Mouse (Mus musculus) neutrophil, adult 5-6 weeks (primary cell): ENCODE data around the gene Sec23a. TPM values are rescaled to one million over a fixed set of nuclear protein-coding genes. Genes with fewer than 3 reads are reported as not detected.
"Not testable (repeated sequence)": the region's sequence is repeated elsewhere in the genome, so short reads cannot be mapped to it uniquely, and the experiment has no call there.

Experiments
- ATAC-seq: fragments of 151-379, 151-347 bp; 2 replicates; pipeline ENCODE4 v1.8.0; 2017; ENCODE audit warnings: mild to moderate bottlenecking, moderate TSS enrichment; ENCODE audit not compliant: insufficient number of reproducible peaks, poor library complexity, low FRiP score, severe bottlenecking; ENCODE audit errors: extremely low read depth
- total RNA-seq: library from RNA; stranded (forward); fragments of 200-1000 nt; gene quantifications from 2 replicates; pipeline ENCODE4 v1.2.3, GENCODE M21; 2017

The Sec23a gene
- 22.6 and 31.1 TPM in 2 replicates for total RNA-seq

GRCm38 (mm10) chr12:59011844-59012709 is at the start of gene Sec23a:
Gene Sec23a (minus strand): TSS chr12:59012017.
- ATAC-seq, result peak; percentile 94

- ATAC-seq, result peak; percentile 85
These were observed 49.3 kb upstream of the Sec23a start, which contains the start of gene Trappc6b for GRCm38 (mm10) chr12:59060993-59061595. Gene Trappc6b (minus strand): TSS chr12:59061472.

DNA sequence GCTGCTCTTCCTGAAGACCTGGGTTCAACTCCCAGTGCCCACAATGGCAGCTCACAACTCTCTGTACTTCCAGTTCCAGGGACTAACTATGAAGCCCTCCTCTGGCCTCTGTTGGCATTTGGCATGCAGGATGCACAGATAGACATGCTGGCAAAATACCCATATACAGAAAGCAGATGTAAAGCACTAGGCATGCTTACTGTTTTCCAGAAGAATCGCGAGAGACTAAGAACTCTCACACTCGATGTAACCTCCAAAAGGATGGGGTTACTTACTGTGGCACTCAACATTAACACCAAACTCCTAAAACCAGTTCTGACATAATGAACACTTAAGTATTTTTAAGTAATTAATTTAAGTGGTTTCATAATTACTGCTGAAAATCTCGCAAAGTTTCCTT is 48.5 kb upstream of the Sec23a start:
- ATAC-seq, result no peak

DNA sequence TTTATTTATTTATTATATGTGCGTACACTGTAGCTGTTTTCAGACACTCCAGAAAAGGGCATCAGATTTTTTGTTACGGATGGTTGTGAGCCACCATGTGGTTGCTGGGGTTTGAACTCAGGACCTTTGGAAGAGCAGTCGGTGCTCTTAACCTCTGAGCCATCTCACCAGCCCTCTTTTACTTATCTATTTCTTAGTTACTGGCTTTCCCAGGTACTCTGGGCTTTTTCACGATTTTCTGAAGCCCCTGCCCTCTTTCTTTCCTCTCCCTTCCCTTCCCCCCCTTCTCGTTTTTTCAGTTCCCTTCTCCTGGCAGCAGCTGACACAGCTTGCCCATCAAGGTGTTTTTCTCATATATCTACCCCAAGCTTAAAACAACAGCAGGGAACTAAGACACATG is 46.4 kb upstream of the Sec23a start:
- not testable (repeated sequence) for ATAC-seq

- ATAC-seq, result no peak
These were observed 44.4 kb upstream of the Sec23a start for GRCm38 (mm10) chr12:59056222-59056621.

GRCm38 (mm10) chr12:59055196-59055850 is 43.5 kb upstream of the Sec23a start:
- no peak for ATAC-seq

GRCm38 (mm10) chr12:59053976-59054375 is 42.2 kb upstream of the Sec23a start:
- ATAC-seq, result no peak

- ATAC-seq, result no peak
These were observed 41.3 kb upstream of the Sec23a start for GRCm38 (mm10) chr12:59053166-59053565.

- ATAC-seq, result no peak
These were observed 40.7 kb upstream of the Sec23a start for GRCm38 (mm10) chr12:59052470-59052869.

DNA sequence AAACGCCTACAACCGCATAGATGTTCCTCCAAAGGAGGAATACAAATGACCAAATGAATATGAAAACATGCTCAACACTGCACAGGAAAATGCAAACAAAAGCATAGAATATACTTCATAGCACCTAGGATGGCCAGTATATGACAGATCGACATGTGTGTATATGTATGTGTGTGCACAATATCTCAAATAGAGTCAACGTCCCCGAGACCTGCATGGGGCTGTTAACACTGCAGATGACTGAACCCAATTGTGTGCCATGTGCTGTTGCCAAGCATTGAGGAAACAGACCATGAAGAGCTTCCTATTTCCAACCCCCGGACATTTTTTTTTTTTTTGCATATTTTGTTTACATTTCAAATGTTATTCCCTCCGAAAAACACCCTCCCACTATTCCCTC is 29.0 kb upstream of the Sec23a start:
- ATAC-seq, result peak; percentile 58; the same call in 1 of the 2 replicates

- peak; percentile 26; the same call in 1 of the 2 replicates for ATAC-seq
These were observed 28.4 kb upstream of the Sec23a start for GRCm38 (mm10) chr12:59039971-59040844.

DNA sequence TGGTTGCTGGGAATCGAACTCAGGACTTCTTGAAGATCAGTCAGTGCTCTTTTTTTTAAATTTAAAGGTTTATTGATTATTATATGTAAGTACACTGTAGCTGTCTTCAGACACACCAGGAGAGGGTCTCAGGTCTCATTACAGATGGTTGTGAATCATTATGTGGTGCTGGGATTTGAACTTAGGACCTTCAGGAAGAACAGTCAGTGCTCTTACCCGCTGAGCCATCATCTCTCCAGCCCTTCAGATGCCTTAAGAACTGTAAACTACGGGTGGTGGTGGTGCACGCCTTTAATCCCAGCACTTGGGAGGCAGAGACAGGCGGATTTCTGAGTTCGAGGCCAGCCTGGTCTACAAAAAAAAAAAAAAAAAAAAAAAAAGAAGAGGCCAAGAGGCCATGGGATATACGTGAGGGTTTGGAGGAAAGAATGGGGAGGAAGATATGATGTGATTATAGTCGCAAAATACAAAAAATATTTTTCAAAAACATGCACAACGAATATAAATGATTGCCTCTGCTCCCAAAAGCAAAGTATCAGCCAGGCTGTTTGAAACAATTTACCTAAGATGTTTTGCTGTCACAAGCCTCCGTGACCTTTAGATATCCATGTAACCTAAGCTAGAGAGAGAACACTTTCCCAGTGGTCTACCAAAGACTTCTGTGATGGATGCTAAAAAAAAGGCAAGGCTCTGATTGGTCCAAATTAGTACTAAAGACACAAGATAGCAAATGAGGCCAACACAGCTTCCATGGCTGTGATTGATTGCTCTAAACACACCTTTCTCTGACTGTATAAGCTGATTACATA is 27.5 kb upstream of the Sec23a start:
- ATAC-seq, result no peak

DNA sequence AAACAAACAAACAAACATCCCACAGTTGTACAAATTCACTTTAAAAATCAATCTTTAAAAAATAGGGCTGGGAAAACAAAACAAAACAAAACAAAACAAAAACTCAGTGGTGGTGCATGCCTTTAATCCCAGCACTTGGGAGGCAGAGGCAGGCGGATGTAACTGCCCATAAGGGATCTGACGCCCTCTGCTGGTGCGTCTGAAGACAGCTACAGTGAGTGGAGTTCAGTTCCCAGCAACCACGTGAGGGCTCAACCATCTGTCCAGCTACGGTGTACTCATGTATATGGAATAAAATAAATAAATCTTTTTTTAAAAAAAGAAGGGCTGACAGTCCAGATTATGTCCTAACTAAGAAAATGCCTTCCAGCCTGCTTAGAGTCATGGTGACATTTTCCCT is 20.3 kb upstream of the Sec23a start:
- ATAC-seq, result 0 out of 2 replicates have a peak, but pooled peaks have one; percentile 33

DNA sequence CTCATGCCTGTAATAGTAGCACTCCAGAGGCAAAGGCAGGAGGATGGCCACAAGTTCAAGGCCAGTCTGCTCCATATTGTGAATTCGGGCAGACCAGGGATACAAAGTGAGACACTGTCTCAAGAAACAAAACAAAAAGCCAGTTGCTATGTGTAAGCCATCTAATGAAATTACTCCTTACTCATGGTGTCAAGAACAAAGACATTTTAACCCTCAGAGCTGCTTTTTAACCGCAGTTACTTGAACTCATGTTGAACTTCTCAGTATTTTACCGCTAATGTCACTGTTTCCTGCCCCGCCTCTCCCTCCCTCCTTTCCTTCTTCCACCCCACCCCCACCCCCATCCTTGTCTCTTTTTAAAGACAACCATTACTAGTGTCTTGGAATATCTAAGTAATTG is 9.5 kb upstream of the Sec23a start:
- 0 out of 2 replicates have a peak, but pooled peaks have one; percentile 33 for ATAC-seq

GRCm38 (mm10) chr12:59019891-59020290 is 8.1 kb upstream of the Sec23a start:
- ATAC-seq, result no peak

DNA sequence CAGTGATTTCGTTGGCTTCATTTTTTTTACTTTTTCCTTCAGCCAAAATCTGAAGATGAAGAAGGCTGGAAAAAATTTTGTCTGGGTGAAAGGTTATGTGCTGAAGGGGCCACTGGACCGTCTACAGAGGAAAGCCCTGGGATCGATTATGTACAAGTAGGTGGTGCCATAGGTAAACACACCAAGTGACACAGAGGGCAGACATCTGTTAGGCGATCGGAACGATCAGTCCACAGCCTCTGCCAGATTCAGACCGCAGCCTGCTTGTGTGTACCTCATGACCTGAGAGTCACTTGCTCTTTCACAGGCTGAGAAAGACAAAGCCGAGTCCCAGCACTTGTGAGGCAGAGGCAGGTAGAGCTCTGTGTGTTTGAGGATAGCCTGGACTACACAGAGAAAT is 6.2 kb upstream of the Sec23a start:
- no peak for ATAC-seq

DNA sequence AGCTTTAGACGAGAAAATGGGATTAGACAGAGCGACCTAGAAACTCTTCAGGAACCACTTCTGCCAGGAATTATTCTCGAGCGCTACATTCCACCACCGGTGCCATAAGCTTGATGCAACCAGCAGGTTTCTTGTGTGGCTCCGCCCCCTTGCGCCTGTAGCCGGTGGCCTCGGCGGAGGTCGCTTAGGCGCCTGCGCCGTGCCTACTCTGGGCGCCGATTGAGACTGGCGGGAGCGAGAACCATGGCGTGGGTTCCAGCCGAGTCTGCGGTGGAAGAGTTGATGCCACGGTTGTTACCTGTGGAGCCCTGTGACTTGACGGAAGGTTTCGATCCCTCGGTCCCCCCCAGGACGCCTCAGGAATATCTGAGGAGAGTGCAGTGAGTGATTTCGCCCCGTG is 1.4 kb upstream of the Sec23a start, which contains the start of gene Gemin2:
Gene Gemin2 (plus strand): TSS at position 160 of the 400 bp plus-strand sequence.
- peak; percentile 66 for ATAC-seq

DNA sequence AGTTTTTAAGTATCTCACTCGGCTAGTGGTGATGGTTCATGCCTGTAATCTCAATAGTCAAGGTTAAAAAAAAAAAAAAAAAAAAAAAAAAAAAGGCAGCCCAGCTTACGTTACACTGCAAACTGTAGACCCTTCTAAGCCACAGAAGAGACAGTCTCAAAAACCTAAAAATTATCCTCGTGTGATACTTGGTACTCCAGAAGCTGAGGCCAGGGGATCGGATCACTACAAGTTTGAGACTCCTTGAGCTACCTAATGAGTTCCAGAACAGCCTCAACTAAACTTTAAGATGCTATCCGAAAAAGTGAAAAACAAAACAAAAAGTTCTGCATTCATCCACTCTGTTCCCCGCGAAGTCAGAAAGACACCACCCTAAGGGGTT is 884 bp upstream of the Sec23a start:
- ATAC-seq, result no peak
